Comparison of ENCODE assay signal across 24 mouse cellular contexts in genomic region chr2:11196071-11196470, GRCm38 (mm10). TPM values are rescaled to one million over a fixed set of nuclear protein-coding genes. Genes with fewer than 3 reads are reported as not detected.
A peak's percentile ranks its signal among the peaks of the same experiment; 100 is the strongest.
DNase-seq lines count a peak whose midpoint lies in the region; ATAC-seq lines count a peak whose summit lies in the region.
"Had no signal": no experiment of that assay in that cellular context is flagged by ENCODE, and none has a peak within 500 bp of the region (broad histone marks: within the 10 kb centered on the region; RNA-seq: fewer than 3 reads in every experiment).

No protein-coding gene starts in this region.

- no peak for ATAC-seq in CD4-positive, CD25-positive, alpha-beta regulatory T cell, adult 4 months
- ATAC-seq: activated CD4-positive, CD25-positive, alpha-beta regulatory T cell, adult 4 months; Patski had no signal

- DNase-seq in CD4-positive, CD25-positive, alpha-beta regulatory T cell, adult 2 months (ENCODE audit: low read depth, low spot score), result peak; percentile 60
- peak; percentile 49 for DNase-seq in CD4-positive helper T cell, adult 2 months (ENCODE audit: low read depth, low spot score)
- peak; percentile 41 for DNase-seq in induced T-regulatory cell, adult 2 months (ENCODE audit: low read depth)
- peak; percentile 54 for DNase-seq in naive thymus-derived CD4-positive, alpha-beta T cell, adult 2 months (ENCODE audit: low read depth)
- no peak for DNase-seq in lung, postnatal 4 days
- DNase-seq in B cell, adult 2 months, result no peak
- DNase-seq in gastrocnemius, postnatal 10 days, result no peak
- DNase-seq: adrenal gland, adult 2 months; adrenal gland, adult 8-10 months; adrenal gland, postnatal 10 days; adrenal gland, postnatal 14 days; adrenal gland, postnatal 25 days; adrenal gland, postnatal 36 days; cerebellum, adult 11 months; cerebellum, adult 11-12 months; cerebellum, adult 18-20 months; cerebellum, adult 2 months; cerebellum, adult 8-10 months; cerebellum, adult 9-10 months had no signal

RNA-seq across cellular contexts. Expression of gene Prkcq, which starts 24.2 kb away (rescaled TPM):
- 100 to 1,000 TPM; 134 to 151 TPM for polyA plus RNA-seq in CD4-positive, CD25-positive, alpha-beta regulatory T cell, adult 4 months (2017; shearing (Covaris generic))
- 10 to 100 TPM; 48.8 to 53.9 TPM for total RNA-seq in gastrocnemius, postnatal 10 days (2021)
- total RNA-seq: CH12.LX had no signal
- polyA plus RNA-seq: G1E had no signal

Comparison
In these comparisons a context has a peak if more than half of its experiments do, and no peak if none do; other contexts are left out.
1. DNase-seq: peak in CD4-positive, CD25-positive, alpha-beta regulatory T cell, adult 2 months (single experiment), CD4-positive helper T cell, adult 2 months (single experiment), induced T-regulatory cell, adult 2 months (single experiment) and naive thymus-derived CD4-positive, alpha-beta T cell, adult 2 months (single experiment); none in lung, postnatal 4 days (0 of 2), B cell, adult 2 months (0 of 2) and gastrocnemius, postnatal 10 days (single experiment).